Mouse (Mus musculus): ENCODE measurements around the gene Map2k1.

DNA sequence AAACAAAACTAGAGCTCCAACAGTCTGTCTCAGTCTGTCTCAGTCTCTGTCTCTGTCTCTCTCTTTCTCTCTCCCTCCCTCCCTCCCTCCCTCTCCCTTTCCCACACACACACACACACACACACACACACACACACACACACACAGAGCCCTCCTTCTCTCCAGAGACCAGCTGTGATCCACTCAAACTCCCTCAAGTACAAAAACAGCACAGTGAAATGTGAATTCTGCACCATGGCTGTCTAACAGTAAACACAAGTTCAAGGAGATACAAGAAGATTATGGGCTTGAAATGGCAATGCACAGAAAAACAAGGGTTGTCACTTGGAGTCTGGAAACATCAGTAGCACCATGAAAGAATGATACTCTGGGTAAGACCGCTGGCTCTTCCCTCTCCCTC lies 34.1 kb downstream of the Map2k1 start:
- TF ChIP-seq POLR2A (IDR thresholded peaks at IDR 0.05; ENCODE audit: low read depth, low read length) (no peak), CTCF (IDR thresholded peaks at IDR 0.05; ENCODE audit: extremely low read depth, insufficient read length, insufficient replicate concordance, low read depth, low read length) (no peak)
